Mouse (Mus musculus): ENCODE measurements around the gene Adcy1.

The Adcy1 gene

DNA sequence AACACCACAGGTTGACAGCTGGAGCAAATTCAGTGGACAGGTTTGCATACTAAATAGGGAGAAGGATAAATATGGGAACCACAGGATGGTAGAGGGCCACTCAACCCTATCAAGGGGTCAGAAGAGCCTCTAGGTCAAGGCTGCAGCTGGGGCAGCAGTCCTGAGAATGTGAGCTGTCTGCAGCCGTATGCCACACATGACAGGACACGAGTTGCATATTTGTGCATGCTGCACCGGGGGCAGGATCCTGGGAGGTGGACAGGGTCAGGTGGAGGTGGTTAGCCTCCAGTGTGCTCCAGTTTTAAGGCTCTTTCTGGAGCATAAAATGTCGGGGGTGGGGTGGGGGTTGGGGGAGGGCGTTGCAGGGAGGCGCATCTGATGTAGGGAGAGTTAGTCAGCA is 8.3 kb downstream of the Adcy1 start:
- DNase-seq: no peak

DNA sequence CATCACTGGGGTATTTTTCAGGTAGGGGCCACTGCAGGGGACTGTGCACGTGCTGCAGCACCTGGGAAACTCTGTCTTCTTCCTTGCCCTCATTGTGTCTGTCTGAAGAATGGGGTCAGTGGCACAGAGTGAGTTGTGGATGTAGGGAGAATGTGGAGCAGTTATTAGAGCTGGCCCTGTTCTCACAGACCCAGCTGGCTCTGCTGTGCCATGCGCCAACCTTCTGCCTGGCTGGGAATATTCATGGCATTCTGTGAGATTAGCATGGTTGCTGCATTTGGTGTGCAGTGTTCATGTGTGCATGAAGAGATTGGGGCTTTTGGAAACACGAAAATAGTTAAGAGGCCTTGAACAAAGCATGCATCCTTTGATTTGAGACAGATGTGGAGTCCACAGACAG is 10.3 kb downstream of the Adcy1 start:
- DNase-seq: no peak

DNA sequence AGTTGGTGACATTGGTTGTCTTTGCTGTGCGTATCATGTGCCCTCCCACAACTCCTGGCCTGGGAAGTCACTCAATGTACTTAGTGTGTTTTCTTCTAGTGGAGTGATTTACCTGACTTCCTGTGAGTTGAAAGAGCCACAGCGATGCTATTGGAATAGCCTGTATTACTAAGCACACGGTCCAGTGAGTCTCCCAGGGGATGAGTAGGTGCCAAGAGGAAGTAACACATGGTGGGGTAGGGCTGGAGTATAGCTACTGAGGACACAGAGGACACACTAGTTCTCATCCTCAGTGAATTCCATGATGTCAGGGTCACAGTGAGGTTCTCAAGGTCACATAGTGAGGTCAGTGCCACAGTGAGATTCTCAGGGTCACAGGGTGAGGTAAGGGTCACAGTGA is 13.2 kb downstream of the Adcy1 start:
- no peak for DNase-seq

DNA sequence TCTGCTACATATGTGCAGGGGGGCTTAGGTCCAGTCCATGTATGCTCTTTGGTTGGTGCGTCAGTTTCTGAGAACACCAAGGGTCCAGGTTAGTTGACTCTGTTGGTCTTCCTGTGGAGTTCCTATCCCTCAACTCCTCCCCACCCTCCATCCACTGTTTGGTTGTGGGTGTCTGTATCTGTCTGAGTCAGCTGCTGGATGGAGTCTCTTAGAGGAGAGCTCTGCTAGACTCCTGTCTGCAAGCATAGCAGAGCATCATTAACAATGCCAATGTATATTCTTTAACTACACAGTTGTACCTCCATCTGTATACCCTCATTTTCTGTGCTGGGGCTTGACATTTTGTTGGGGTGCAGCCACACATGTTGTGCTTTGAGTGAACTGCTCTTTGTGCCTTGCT is 18.6 kb downstream of the Adcy1 start:
- no peak for DNase-seq

DNA sequence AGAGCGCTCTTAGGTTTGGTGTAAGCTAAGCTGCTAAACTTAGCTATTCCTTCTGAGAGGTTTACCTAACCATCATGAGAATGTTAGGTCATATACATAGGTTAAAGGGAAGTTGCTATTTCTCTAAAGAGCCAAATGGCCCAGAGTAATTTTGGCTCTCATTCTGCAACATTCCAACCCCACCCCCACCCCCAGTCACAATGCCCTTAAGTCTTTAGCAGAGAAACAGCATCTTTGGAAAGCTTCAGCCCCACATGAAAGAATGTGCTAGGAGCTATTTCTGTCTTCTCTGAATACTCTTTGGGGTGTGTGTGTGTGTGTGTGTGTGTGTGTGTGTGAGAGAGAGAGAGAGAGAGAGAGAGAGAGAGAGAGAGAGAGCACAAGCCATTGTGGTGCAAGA is 20.6 kb downstream of the Adcy1 start:
- no peak for DNase-seq

DNA sequence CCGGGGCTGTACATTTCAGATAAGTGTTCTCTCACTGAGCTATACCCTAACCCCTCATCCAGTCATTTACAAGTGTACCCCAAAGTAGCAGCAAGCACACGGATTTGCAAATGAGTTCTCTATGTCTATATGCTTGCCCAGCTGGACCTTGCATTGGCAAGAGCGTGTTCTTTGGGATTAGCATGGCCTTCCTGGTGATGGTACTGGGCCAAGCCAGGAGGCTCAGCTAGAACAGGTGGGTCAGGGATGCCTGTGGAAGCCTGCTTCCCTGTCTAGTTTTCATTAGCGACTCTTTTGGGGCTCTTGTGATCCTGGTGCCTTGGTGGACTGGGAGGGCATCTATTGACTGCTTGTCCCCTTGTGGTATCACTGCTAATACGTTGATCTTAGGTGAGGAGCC is 21.9 kb downstream of the Adcy1 start:
- DNase-seq: no peak

DNA sequence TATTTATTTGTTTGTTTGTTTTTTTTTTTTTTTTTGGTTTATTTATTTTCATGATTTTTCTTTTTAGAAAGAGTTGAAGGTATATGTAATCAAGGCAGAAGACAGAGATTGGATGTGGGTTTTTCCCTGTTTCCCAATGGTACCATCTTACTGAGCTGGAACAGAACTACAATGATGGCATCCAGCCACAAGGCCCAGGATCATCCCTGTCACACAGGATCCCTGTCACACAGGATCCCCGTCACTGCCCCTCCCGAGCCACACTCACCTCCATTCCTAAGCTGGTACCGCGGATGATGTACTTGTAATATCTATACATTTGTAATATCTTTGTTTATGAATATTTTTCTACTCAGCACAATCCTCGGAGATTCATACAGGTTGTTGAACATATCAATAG is 27.8 kb downstream of the Adcy1 start:
- DNase-seq: no peak

DNA sequence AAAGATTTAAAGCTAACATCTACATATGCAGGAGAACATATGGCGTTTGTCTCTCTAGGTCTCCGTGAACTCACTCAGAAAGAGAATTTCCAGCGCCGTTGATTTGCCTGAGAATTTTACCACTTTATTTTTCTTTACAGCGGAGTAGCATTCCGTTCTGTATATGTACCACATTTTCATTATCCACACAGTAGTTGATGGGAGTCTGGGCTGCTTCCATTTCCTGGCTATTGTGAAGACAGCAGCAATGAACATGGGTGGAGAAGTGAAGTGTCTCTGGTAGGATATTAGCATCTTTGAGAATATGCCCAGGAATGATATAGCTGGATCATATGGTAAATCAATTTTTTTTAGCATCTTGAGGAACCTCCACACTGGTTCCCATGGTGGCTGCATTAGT is 31.6 kb downstream of the Adcy1 start:
- DNase-seq: no peak

DNA sequence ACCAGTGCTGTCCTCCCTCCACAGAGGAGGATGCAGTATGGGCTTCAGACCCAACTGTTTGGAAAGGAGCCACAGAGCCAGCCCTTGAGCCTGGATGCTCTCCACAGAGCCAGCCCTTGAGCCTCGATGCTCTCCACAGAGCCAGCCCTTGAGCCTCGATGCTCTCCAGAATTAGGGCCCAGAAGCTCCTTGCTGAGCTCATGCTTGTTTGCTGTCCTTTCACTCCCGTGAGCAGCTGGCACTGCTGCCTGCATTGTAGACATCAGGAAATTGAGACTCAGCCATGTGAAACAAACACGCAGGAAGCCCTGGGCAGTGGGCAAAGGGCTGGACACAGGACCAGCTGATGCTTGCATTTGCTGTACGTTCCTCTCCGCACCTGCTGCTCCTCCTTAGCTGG is 38.4 kb downstream of the Adcy1 start:
- DNase-seq: no peak

DNA sequence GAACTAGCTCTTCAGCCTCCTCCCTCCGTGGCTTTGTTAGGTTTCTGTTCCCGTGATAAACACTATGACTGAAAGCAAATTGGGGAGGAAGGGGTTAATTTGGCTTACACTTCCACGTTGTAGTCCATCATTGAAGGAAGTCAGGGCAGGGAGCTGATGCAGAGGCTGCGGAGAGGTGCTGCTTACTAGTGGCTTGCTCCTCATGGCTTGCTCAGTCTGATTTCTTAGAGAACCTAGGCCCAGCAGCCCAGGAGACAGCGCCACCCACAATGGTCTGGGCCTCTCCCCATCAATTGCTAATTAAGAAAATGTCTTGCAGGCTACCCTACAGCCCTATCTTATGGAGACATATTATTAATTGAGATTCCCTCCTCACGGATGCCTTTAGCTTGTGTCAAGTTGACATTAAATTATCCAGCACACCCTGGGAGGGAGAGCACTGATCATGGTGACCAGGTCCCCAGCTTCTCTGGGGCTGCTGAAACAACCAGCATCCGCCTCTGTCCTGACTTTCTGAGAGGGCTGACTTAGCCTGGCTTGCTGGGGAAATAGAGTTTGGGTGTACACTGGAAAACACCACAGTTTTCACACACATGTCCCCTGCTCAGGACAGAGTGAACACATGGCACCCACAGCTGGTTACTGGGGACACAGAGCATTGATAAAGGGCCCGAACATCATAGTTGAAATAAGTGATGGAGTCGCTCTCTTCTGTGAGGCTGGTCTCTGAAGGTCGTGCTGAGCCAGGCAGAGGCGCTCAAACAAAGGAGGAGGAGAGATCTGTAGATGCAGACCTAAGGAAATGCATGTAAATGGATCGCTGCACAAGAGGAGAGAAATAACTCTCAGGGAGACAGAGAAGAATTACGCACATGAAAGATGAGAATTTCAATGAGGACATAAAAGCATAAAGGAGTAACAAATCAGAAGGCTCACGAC is 39.2 kb downstream of the Adcy1 start:
- no peak for DNase-seq

DNA sequence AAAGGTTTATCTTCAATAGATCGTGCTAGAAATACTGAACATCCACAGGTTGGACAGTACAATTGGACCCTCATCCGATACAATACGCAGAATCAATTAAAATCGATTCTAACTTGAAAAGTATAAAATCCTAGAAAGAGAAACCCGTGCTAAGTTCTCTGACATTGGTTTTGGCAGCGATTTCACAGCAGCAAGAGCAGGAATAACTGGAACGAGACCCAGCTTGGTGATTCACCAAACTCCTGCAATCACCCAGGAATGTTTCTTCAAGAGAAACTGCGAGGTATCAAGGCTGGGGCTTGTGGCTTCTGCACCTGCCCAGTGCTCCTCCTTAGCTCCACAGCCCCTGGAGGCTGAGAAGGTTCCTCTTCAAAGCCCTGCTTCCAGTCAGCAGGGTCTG is 42.0 kb downstream of the Adcy1 start:
- DNase-seq: no peak

DNA sequence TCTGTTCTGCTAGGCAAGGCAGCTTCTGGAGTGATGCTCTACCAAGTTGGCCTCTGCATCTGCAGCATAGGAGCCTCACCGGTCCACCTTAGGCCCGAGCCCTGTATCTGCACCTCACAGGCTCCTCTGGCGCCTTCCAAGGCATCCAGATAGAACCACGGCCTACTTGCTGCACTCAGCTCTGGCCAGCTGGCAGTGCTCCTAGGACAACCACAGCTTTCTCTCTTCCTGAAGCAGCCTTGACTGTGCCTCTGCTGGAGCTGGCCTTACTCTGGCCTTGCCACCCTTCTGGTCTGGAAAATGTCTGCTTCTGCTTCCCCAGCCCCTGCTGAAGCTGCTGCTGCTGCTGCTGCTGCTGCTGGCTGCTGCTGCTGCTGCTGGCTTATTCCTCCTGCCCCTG is 45.8 kb downstream of the Adcy1 start:
- DNase-seq: no peak

DNA sequence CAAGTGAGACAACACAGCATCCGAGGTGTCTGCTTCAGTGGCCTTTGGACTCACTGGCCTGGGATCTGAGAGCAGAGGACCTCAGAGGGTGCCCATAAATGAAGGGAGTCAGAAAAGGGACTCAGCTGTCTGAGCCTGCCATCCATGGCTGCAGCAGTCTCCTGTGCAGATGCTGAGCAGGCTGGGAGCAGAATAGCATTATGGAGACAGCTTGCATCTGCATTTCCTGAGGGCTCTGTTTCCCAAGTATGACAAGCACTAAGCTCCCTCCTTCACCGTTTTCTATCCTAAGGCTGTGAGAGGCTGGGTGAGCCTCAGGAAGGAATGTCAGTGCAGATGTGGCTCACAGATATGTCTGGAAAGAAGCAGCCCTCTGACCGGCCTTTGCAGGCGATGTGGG is 49.8 kb downstream of the Adcy1 start:
- DNase-seq: no peak

DNA sequence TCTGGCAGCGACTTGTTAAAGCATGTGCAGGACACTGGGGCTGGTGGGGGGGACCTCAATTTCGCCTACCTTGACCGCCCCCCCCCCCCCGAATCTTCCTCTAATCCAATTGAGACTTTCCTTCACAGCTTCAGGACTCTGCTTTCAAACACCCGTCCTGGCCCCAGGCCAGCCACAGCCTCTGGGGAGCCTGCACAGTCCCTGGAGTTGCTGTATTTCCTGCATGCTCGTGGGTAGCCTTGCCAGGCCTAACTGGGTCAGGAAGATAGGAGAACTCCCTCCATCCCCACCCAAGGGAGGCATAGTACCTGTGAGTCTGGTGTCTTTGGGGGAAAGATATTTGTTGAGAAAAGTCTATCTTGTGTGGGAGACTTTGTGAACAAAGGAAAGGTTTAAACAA is 50.4 kb downstream of the Adcy1 start:
- no peak for DNase-seq

DNA sequence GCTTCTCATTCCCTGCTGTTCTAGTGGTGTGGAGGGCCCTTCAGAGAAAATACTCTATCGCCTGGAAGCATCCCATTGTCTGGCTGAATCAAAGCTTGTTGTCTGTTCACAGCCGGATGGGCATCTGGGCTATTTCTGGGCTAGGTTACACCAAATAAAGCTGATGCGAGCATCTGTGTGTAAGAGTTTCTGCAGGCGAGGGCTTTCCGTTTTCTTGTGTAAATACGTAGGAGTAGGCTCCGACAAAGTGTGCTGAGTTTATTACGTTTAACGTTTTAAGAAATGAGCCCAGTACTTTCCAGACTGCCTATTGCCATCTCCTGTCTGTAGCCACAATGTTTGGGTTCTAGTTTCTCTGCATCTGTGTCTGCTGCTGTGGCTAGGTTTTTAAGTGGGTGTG is 51.0 kb downstream of the Adcy1 start:
- no peak for DNase-seq

DNA sequence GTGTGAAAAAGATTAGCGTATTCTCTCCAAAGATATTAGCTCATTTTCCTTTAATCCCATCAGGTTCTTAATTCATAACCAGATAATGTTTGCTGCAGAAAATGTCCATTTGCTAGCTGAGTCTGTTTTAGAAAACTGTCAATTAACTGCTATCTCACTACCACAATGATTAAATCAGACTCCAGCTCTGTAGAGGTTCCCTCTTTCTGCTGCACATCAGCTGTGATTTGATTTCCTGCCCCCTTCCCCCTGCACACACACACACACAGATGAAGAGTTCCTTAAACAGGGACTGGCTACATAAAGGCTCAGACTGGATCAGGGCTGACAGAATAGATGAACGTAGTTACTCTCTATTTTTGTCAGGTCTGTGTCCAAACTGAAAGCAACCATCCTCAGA is 53.4 kb downstream of the Adcy1 start:
- DNase-seq: no peak

DNA sequence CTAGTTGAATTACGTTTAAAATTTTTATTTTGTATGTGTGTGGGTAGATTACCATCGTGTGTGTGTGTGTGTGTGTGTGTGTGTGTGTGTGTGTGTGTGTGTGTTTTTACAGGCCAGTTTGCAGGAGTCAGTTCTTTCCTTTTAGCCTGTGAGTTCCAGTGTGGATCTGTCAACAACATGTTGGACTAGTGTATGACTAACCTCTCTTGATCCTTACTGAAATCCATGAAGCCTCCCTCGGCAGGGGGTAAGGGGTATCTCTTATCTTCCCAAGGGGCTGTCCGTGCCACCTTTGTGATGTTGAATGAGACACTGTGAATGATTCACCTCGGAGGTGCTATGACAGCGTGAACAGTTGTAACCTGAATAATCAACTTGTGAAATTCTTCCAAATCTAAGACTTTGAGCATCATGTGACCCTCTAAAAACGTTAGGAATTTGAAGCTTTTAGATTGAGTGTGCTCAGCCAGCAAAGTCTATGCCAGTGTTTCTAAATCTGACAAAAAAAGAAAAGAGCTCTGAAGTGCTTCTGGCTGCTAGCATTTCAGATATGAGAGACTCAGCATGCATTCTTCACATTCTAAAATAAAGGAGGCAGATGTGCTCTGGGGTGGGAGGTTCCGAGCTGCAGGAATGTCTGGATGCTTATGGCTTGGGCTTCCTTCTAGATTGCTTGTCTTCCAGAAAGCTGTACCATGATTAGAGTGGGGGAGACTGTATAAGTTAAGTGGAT is 66.2 kb downstream of the Adcy1 start:
- no peak for DNase-seq

DNA sequence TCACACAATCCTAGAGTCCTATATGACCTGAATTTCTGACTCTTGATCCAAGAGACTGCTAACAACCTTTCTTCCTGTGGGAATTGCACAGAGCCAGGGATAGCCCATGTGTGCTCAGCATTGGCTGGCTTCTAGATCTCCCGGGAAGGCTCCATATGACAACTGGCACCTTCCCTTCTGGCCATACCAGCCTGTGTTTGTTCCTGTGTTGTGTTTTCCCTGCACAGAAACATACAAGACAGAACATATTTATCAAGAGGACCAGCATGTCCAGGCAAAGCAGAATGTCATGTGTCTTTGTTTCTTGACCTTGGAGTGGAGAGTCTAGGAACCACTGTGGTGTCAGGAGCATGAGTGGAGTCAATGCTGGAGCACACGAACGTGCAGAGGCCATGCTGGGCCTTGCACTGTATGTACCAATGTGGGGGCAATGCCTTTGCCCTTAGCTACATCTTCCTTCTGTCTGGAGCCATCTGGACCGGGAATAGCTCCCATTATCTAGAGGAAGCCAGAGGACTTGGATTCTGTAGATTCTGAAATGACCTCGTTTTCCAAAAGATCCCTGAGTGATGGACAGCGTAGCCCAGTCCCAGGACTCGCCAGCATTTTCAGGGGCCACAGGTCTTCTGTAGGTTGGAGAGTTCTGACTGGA is 69.6 kb downstream of the Adcy1 start:
- no peak for DNase-seq

DNA sequence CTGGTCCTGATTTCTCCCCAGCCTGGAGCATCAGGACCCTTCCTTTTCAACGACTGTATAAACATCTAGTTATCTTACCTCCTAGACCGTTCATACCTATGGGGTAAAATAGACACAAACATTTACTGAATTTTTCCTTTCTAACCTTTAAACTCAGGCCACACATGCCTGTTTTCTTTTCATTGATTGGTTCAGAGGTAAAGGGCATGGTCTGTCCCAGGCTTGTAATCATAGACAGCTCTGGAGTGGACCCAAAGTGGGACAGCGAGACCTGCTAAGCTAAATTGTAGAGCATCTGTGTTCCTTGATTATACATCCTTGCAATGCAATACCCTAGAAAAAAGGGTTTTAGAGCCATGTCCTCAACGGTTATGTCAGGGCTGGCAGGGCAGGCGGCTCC is 70.4 kb downstream of the Adcy1 start:
- no peak for DNase-seq

DNA sequence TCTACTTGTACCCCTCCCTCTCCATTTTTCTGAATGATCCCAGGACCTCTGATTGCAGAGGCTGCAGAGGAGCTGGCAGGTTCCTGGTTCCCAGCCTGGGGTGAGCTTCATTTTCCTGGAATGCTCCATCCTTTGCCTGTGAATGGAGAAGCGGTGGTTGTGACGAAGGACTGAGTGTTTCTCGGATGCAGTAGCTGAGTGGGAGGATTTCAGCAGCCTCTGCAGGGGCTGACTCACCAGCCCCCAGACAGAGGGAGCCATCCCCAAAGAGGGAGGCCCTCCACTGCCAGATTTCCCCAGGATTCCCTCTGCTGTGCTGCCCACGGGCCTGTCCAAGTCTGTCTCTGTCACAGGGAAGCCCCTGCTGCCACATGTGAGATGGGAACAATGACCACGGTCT is 71.0 kb downstream of the Adcy1 start:
- DNase-seq: no peak

DNA sequence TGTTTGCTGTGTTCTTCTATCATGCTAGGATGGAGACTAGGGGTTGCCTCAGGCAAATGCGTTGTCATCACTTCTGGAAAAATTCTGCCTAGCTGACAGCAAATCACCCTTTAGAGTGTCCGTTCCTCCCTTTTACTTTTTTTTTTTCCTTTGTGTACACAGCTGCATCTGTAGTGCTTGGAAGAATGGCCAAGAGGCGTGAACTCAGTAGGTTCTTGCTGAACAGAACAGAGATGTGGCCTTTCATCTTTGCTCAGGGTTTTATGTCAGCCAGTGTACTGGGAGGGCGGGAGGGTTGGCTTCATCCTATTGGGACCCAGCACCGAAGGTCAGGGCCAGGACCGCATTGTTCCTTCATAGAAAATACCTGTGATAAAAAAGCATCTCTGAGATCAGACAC is 72.0 kb downstream of the Adcy1 start:
- DNase-seq: no peak

DNA sequence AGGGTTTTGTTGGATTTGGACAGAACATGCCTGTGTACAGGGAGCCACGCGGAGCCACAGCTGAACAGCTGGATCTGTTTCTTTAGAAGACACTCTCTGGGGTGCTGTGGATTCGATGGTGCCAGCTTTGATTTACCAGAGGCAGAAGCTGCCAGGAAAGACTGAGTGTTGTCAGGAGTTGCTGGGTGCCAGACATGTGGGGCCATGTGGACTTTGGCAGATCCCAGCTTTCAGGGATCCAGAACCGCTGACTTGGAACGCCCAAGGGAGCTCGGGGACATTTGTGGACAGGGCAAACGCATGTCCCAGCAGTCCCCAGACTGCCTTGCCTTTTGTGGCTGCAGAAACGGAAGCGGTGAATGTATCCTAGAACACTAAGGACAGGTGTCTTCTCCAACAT is 72.5 kb downstream of the Adcy1 start:
- no peak for DNase-seq

DNA sequence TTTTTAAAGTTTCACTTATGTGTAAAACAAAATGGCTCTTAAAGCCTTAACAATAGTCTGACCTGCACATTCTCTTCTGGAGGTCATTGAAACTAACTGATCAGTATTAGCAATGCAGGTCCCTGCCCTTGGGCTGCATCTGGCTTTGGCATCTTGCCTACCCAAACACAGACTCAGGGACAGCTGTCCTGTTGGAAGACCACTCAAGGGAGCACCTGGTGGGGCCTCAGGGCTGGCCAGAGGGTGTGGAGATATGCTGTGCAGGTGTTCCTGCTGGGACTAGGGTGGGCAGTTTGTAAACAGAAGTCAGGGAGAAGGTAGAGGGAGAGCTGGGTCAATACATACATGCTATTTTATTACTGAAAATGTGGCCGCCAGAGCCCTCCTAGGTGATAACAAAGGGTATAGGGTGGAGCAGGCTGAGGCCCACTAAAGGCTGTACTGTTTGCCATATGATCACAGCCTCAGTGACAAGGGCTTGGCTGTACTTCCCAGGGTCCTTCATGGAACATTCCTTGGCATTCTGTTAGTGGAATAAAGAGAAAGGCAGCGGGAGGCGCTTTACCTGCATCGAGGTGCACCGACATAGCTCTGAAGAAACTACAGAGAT is 73.1 kb downstream of the Adcy1 start:
- DNase-seq: no peak

DNA sequence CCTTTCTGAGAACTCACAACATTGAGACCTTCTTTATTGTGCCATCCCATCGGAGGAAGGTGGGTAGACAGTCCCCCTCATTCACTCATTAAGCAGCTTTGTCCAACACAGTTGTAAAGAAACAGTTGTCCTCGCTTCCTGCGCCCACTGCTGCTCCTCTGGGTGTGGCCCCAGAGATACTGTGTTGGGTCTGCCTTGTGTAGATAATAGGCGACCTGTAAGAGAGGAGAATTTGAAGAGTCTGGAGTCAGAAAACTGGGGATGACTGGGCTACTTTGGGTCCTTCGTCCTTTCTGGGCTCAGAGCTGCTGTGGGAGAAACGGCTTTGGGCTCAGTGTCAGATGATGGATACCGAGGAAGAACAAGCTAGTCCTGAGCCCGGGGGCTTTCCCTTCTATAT is 75.1 kb downstream of the Adcy1 start:
- DNase-seq: no peak
